Mouse (Mus musculus) heart, embryonic 11.5 days (tissue): ENCODE results near the gene Bst1. TPM values are rescaled to one million over a fixed set of nuclear protein-coding genes. Genes with fewer than 3 reads are reported as not detected.

ENCODE experiments used
- ATAC-seq: fragments of 200-750 bp; cut with Nextera tagmentation; replicated peaks from 2 replicates; pipeline ENCODE4 v1.8.0; 2017; ENCODE audit warnings: moderate library complexity; ENCODE audit not compliant: insufficient number of reproducible peaks, low FRiP score, low TSS enrichment
- H3K27ac ChIP-seq: fragments of 300-500 bp; sonication (generic); 2 replicates; pipeline ENCODE4 v1.5.1; 2014; ENCODE audit warnings: mild to moderate bottlenecking, low read depth, low read length
- H3K27me3 ChIP-seq: fragments of 300-500 bp; sonication (generic); 2 replicates; pipeline ENCODE4 v1.6.1; 2014; ENCODE audit warnings: mild to moderate bottlenecking, low read length, mixed read lengths; ENCODE audit not compliant: control insufficient read depth, insufficient read depth
- H3K36me3 ChIP-seq: fragments of 300-500 bp; sonication (generic); 2 replicates; pipeline ENCODE4 v1.6.1; 2014; ENCODE audit warnings: mild to moderate bottlenecking, low read length, moderate library complexity, mixed read lengths; ENCODE audit not compliant: control insufficient read depth, insufficient read depth
- H3K4me1 ChIP-seq: fragments of 300-500 bp; sonication (generic); 2 replicates; pipeline ENCODE4 v1.6.1; 2014; ENCODE audit warnings: low read length; ENCODE audit not compliant: control insufficient read depth, insufficient read depth
- H3K4me2 ChIP-seq: fragments of 300-500 bp; sonication (generic); 2 replicates; pipeline ENCODE4 v1.6.1; 2014; ENCODE audit warnings: mild to moderate bottlenecking, moderate library complexity
- H3K4me3 ChIP-seq: fragments of 300-500 bp; sonication (generic); 2 replicates; pipeline ENCODE4 v1.5.1; 2014; ENCODE audit warnings: low read depth, low read length
- H3K9ac ChIP-seq: fragments of 300-500 bp; sonication (generic); 2 replicates; pipeline ENCODE4 v1.6.1; 2014; ENCODE audit warnings: mild to moderate bottlenecking, low read depth, low read length, moderate library complexity
- H3K9me3 ChIP-seq: fragments of 300-500 bp; sonication (generic); replicated peaks from 2 replicates; pipeline ENCODE4 v1.6.1; 2016; ENCODE audit warnings: low read length; ENCODE audit not compliant: control insufficient read depth
- WGBS: fragments of 180-500 bp; shearing (Covaris S2); extraction: QIAGEN DNeasy Blood & Tissue Kit; methylation state at CpG from one replicate; pipeline ENCODE4 v1.1.7; 2014; ENCODE audit not compliant: insufficient replicate concordance; 5-methylcytosine and 5-hydroxymethylcytosine counted together
- polyA plus RNA-seq: library from polyadenylated mRNA; unstranded; fragments of >200 nt; fragmentation: Nextera tagmentation; extraction: Ambion mirVana; gene quantifications from 2 replicates; pipeline ENCODE4 v1.2.1, GENCODE M21; 2014

Gene Bst1
- polyA plus RNA-seq, 1 experiment from 2014 or later: 0.23 TPM

- Histone ChIP-seq H3K4me3 (no peak overlapping the region), H3K9me3 (no peaks in the 10 kb centered on the region), H3K27ac (no peak overlapping the region), H3K4me1 (no peaks in the 10 kb centered on the region), H3K4me2 (no peak overlapping the region), H3K27me3 (no peaks in the 10 kb centered on the region), H3K9ac (no peak overlapping the region), H3K36me3 (no peaks in the 10 kb centered on the region)
- no peak for ATAC-seq
- WGBS: 81% methylated on average over 7 of the region's 7 CpGs
Observed at GRCm38 (mm10) chr5:43806340-43806739, 12.3 kb upstream of the Bst1 start.

GRCm38 (mm10) chr5:43806914-43807313 lies 11.8 kb upstream of the Bst1 start:
- H3K27me3 ChIP-seq: no peaks in the 10 kb centered on the region
- H3K9me3 ChIP-seq: no peaks in the 10 kb centered on the region
- no peak overlapping the region for H3K4me2 ChIP-seq
- no peak overlapping the region for H3K27ac ChIP-seq
- no peak overlapping the region for H3K4me3 ChIP-seq
- ATAC-seq: no peak
- H3K36me3 ChIP-seq: no peaks in the 10 kb centered on the region
- H3K9ac ChIP-seq: no peak overlapping the region
- H3K4me1 ChIP-seq: no peaks in the 10 kb centered on the region
- WGBS: 68% methylated on average over 4 of the region's 4 CpGs

GRCm38 (mm10) chr5:43807744-43808696 lies 10.7 kb upstream of the Bst1 start:
- Histone ChIP-seq H3K4me1 (no peaks in the 10 kb centered on the region), H3K27me3 (no peaks in the 10 kb centered on the region), H3K27ac (peak overlapping the region; percentile 57; the same call in 1 of the 2 replicates), H3K4me3 (peak overlapping the region; percentile 56), H3K9me3 (no peaks in the 10 kb centered on the region), H3K36me3 (no peaks in the 10 kb centered on the region), H3K4me2 (peak overlapping the region; percentile 80), H3K9ac (peak overlapping the region; percentile 84)
- 5% methylated on average over 48 of the region's 48 CpGs for WGBS
- ATAC-seq: peak; percentile 83

- no peaks in the 10 kb centered on the region for H3K36me3 ChIP-seq
- H3K9ac ChIP-seq: no peak overlapping the region
- H3K4me3 ChIP-seq: no peak overlapping the region
- H3K4me1 ChIP-seq: no peaks in the 10 kb centered on the region
- H3K27me3 ChIP-seq: no peaks in the 10 kb centered on the region
- H3K27ac ChIP-seq: no peak overlapping the region
- H3K9me3 ChIP-seq: no peaks in the 10 kb centered on the region
- no peak for ATAC-seq
- no peak overlapping the region for H3K4me2 ChIP-seq
- WGBS: 78% methylated on average over 1 of the region's 1 CpGs
Observed at GRCm38 (mm10) chr5:43810427-43811062, 8.1 kb upstream of the Bst1 start.

GRCm38 (mm10) chr5:43814536-43814935 lies 4.1 kb upstream of the Bst1 start:
- Histone ChIP-seq H3K27ac (no peak overlapping the region), H3K27me3 (no peaks in the 10 kb centered on the region), H3K4me2 (no peak overlapping the region), H3K9me3 (no peaks in the 10 kb centered on the region), H3K36me3 (no peaks in the 10 kb centered on the region), H3K4me3 (no peak overlapping the region), H3K4me1 (no peaks in the 10 kb centered on the region), H3K9ac (no peak overlapping the region)
- no peak for ATAC-seq
- WGBS: 87% methylated on average over 2 of the region's 2 CpGs

GRCm38 (mm10) chr5:43815769-43816168 lies 2.9 kb upstream of the Bst1 start:
- no peak overlapping the region for H3K4me3 ChIP-seq
- H3K9me3 ChIP-seq: no peaks in the 10 kb centered on the region
- H3K27ac ChIP-seq: no peak overlapping the region
- no peaks in the 10 kb centered on the region for H3K4me1 ChIP-seq
- no peaks in the 10 kb centered on the region for H3K36me3 ChIP-seq
- 31% methylated on average over 1 of the region's 1 CpGs for WGBS
- H3K4me2 ChIP-seq: no peak overlapping the region
- H3K27me3 ChIP-seq: no peaks in the 10 kb centered on the region
- H3K9ac ChIP-seq: no peak overlapping the region
- no peak for ATAC-seq

- no peaks in the 10 kb centered on the region for H3K9me3 ChIP-seq
- H3K4me2 ChIP-seq: no peak overlapping the region
- WGBS: 62% methylated on average over 11 of the region's 11 CpGs
- H3K4me1 ChIP-seq: no peaks in the 10 kb centered on the region
- no peak for ATAC-seq
- H3K9ac ChIP-seq: no peak overlapping the region
- H3K27ac ChIP-seq: no peak overlapping the region
- H3K36me3 ChIP-seq: no peaks in the 10 kb centered on the region
- no peak overlapping the region for H3K4me3 ChIP-seq
- no peaks in the 10 kb centered on the region for H3K27me3 ChIP-seq
Observed at GRCm38 (mm10) chr5:43820785-43821184, 2.1 kb downstream of the Bst1 start.

- ATAC-seq: no peak
- Histone ChIP-seq H3K27ac (no peak within 1 kb of the TSS), H3K4me2 (no peak within 1 kb of the TSS), H3K27me3 (no peaks in the 10 kb centered on the region), H3K4me1 (no peaks in the 10 kb centered on the region), H3K9ac (no peak within 1 kb of the TSS), H3K36me3 (no peaks in the 10 kb centered on the region), H3K9me3 (no peaks in the 10 kb centered on the region), H3K4me3 (no peak within 1 kb of the TSS)
- WGBS: 70% methylated on average over 19 of the region's 19 CpGs
Observed at GRCm38 (mm10) chr5:43821538-43821937, 2.9 kb downstream of the Bst1 start, which contains the start of gene Fbxl5. Gene Fbxl5, minus strand, starts transcription at chr5:43821638.
